Mouse (Mus musculus) thymus, adult 2 months (tissue): ENCODE results near the gene Sv2c.

Experiments used
- CTCF ChIP-seq: fragments of 200-500 bp; IDR thresholded peaks from 2 replicates; pipeline ENCODE4 v1.5.1; 2012; ENCODE audit warnings: mild to moderate bottlenecking, control low read depth, low read length, moderate library complexity, borderline replicate concordance; ENCODE audit not compliant: control insufficient read depth, poor library complexity, insufficient read depth; ENCODE audit errors: extremely low read depth
- POLR2A ChIP-seq: fragments of 200-500 bp; IDR thresholded peaks from 2 replicates; pipeline ENCODE4 v1.6.1; 2012; ENCODE audit warnings: mild to moderate bottlenecking, low read length, control low read depth, moderate library complexity; ENCODE audit not compliant: control insufficient read depth, poor library complexity, insufficient read depth; ENCODE audit errors: extremely low read depth

DNA sequence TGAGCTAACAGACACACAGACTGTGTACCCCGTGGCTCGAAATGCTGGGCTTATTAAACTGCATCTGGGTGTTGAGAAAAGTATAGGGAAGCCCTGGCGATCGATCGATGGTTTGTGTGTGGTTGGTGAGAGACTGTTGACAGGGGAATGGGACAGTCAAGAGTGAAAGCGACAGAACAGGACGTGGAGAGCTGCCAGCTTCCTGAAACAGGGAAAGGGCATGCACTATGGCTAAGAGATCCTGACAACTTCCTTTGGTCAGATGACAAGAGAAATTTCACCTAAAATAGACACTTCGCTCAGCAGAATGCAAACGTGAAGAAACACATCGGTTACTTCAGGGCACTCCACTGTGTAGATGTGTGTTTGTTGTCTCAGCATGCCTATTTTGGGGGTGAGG lies 175.2 kb downstream of the Sv2c start:
- TF ChIP-seq POLR2A, result no peak
- TF ChIP-seq CTCF, result no peak
